Mouse (Mus musculus): ENCODE measurements at regions not wholly inside any gene's neighbourhood (a gene's known extent, or its start where the extent isn't known, plus 50 kb on each side); places are given as distances from the start of the nearest gene placed in this dataset.
"Not testable (repeated sequence)": the region's sequence is repeated elsewhere in the genome, so short reads cannot be mapped to it uniquely, and the experiment has no call there.

DNA sequence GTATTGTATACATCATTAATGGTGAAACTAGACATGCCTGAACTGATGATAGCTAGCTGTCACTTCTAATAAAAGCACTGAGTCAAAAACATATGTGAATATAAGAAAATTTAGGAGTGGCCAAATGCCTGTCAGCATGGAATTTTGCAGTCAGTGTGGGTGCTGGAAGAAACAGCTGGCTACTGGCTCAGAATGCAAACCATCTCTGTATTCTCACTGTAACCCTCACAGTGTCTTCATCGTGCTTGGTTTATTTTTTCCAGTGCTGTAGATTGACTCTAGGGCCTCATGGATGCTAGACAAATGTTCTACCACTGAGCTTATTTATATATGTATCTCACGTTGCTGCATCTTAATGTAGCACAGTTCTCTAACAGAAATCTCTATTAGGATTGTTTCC is 157.4 kb downstream of the Trib2 start:
- DNase-seq (ENCODE audit: low spot score in 2 of 2): no peak
- intact Hi-C loops (cut with DNase I): no loop called here

DNA sequence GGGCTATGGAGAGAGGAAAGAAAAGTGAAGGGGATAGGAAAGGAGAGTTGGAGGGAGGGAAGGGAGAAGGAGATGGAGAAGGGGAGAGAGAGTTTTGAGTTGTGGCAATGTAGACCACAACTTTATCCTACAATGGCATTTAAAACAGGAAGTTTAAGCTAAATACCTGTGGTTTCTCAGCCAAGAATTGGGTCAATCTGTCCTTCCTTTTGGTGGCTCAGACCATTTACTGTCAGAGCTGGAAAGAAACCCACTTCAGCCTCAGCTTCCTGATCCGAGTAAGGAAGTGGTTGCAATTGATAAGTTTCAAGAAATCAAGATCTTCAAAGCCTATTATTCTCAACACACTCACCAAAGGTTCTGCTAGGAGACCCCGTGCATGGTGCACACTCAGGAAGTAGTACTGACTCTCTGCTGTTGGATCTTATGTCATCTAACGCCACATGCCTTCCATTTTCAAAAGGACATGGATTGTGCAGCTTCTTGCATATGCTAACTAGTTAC is 158.9 kb downstream of the Trib2 start:
- intact Hi-C loops (cut with DNase I): no loop called here

DNA sequence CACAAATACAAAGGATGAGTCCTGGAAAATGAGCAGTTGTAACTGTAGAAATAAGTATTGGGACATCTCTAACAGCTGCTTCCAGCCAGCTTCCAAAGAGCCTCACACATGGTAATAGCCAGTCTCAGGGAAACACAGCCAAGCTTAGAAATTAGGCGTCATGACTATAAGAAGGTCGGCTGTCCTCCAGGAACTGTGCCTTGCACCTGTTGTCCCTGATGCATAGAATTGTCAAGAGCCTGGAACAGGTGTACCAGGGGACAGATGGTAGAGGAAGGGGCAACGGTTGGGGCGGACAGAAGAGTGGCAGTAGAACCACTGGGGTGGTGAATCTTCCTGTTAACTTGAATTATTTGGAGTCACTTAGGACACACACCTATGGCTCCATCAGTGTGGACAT is 162.1 kb downstream of the Trib2 start:
- intact Hi-C loops (cut with DNase I): no loop called here
- DNase-seq (ENCODE audit: low spot score in 2 of 2): no peak

More for the DNA sequence above, 158.9 kb downstream of the Trib2 start:
- no peak for DNase-seq (ENCODE audit: low spot score in 2 of 2)

DNA sequence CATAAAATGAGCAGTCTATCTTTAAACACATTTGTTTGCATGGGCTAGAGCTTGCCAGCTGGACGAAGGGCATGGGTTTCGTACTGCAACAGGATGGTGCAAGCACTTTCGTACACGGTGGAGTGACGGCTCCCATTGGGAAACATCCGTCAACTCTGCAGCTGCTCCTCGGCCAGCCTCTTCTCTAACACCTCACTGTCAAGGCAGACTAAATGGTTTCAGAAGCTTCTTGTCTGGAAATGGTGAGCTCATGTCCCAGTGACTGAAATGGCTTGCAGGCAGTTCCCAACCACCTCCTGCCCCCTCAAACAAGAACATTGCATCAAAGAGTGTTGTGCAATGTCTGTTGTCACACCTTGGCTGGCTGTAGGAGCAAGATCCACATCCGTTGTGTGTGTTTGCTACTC is 163.4 kb downstream of the Trib2 start:
- intact Hi-C loops (cut with DNase I): no loop called here
- no peak for DNase-seq (ENCODE audit: low spot score in 2 of 2)

DNA sequence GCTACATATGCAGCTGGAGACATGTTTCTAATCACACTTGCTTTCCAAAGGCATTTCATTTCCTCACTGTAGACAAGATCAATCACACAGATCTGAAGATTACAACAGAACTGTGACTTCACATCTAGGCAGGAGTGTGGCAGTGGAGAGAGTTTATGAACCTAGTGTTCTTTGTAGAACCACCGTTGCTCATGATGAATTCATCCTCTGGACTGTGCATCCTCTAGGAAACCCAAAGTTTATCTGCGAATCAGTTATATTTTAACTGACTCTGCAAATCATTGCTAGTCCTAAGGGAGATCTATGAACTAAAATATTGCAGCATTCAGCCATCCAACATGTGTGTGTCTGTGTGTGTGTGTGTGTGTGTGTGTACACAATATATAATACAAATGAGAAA is 165.4 kb downstream of the Trib2 start:
- DNase-seq (ENCODE audit: low spot score in 2 of 2): no peak
- intact Hi-C loops (cut with DNase I): no loop called here

DNA sequence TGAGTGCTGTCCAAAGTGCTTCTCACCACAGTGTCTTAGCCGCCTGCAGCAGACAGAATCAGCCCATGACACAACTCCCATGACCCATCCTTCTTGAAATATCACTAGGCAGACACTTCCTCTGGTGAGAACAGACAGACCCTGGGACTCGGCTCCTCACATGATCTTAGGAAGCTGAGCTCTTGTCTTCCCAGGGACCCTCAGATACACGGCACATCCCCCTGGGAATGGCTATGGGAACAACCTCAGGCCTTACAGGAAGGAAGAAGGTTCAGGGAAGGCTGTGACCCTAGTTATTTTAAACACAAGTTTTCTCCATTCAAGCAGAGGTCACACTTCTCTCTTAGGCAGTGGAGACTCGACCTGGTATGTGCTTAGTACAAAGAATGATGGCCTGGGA is 166.8 kb downstream of the Trib2 start:
- DNase-seq (ENCODE audit: low spot score in 2 of 2): no peak
- intact Hi-C loops (cut with DNase I): no loop called here

DNA sequence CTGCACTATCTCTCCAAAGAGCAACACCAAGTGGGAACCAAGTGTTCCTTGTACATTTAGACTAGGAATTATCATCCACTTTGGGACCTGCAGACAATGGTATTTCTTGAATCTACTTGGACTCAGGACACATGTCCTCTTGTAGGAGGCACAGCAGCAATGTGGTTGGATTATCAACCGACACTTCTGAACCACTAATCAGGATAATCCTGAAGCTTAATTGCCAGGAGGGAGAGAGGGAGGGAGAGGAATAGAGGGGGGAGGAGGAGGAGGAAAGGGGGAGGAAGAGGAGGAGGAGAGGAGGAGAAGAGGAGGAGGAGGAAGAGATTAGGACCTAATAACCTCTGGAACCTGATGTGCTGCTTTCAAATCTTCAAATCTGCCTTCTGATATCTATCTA is 167.5 kb downstream of the Trib2 start:
- no peak for DNase-seq (ENCODE audit: low spot score in 2 of 2)
- intact Hi-C loops (cut with DNase I): no loop called here

DNA sequence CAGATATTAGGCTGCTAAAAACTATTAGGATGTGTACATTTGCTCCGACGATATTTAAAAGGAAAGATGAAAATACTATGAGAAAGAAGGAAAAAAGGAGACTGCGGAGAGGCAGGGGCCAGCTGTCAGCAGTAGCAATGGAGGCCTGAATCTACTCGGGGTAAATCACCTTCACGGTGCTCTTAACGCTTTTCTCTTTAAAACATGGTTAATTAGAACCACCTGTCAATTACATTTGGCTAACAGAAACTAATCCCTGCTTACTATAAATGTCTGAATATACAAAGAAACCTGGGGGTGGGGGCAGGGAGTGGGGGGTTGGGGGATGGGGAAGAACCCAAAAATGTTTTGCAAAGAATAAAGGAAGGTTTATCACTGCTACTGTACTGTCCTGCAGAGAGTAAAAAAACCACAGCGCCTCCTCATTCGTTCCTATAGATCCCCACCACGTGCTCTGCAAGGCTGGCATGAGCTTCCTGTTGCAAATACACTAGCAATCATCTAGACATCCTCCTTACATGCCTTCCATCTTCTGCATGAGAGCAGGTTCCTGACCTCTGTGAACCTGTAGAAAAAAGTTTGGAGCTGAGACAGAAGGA is 172.5 kb downstream of the Trib2 start:
- no peak for DNase-seq (ENCODE audit: low spot score in 2 of 2)
- intact Hi-C loops (cut with DNase I): no loop called here

DNA sequence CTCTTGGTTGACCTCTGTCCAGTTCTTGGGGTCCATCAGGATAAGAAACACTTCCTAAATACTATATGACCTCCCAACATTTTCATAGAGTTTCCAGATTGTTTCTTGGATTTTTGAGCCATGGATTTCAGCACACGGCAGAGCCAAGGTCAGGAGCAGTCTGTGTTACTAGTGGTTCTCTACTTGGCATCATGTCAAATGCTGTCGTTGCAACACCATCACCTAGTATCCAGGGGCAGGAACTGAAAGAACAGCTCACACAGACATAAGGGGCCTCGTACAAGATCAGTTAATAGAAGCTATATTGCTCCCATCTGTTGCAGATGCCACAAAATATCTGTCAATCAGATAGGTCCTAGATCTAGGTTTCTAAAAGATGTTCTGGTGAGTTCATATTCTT is 173.1 kb downstream of the Trib2 start:
- DNase-seq (ENCODE audit: low spot score in 2 of 2): no peak
- intact Hi-C loops (cut with DNase I): no loop called here

DNA sequence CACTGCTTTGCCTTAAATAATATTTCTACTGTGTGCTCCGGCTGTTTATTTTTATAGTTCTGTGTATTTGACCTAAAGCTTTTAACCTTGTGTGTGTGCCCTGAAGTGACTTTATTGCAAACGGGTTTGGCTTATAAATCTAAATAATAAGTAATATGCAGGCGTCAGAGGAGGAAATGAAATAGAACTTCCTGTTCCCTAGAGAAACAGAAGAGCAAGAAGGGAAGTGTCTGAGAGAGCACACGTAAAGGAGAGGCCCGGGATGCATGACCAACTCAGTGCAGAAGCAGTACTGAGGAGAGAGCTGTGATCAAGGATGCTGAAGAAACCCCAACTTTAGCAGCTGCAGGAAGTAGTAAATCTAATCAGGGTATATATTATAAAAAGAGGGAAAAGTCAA is 176.4 kb downstream of the Trib2 start:
- intact Hi-C loops (cut with DNase I): no loop called here
- no peak for DNase-seq (ENCODE audit: low spot score in 2 of 2)

DNA sequence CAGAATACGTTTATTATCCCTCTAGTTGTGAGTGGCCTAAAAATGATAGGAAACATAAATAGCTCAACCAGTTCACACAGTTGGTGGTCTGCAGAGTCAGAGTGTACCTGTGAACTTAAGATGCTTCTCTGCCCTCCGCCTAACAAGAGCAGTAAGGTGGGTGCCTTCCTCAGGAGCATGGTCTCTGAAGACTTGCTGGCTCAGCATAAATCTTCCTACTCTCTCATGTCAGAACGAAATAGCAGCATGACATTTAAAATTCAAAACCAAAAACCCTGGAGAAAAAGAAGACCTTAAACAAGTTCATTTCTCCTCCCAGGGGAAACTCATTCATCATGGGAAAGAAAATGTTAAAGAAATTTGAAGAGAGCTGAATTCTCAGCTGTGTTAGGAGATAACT is 186.8 kb downstream of the Trib2 start:
- DNase-seq (ENCODE audit: low spot score in 2 of 2): no peak
- intact Hi-C loops (cut with DNase I): no loop called here

DNA sequence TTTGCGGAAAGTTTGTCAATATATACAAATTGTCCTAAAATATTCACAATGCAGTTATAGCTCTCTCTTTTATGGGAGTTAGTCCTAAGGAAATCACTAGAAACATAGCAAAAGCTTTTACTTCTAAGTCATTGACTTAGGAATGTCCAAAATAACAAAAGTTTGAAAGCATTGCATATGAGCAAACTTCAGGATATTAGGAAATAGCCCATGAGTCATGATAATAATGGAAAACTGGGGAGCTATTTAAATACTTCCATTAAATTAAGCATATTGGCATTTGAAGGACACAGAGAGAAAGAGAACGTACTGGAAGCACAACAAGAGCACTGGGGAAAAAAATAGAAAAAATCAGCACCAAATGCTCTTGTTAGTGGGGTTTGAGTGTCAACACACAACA is 197.2 kb downstream of the Trib2 start:
- intact Hi-C loops (cut with DNase I): no loop called here
- no peak for DNase-seq (ENCODE audit: low spot score in 2 of 2)

DNA sequence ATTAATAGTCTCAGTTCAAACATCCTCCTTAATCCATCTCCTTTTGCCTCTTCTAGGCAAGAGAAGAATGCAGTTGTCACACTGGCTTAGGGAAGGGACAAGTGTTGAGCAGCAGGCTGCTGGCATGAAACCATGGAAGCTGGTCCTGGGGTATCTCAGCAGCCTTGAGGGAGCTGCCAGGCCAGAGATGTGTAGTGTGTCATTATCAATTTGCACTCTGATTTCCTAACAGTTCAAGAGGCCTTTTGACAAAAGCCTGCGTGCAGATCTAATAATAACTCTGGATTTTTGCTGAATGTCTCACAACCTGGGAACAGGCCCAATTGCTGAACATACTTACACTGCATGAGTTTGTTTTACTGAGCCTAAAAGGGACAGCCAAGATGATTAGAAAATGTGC is 199.4 kb downstream of the Trib2 start:
- intact Hi-C loops (cut with DNase I): no loop called here
- DNase-seq (ENCODE audit: low spot score in 2 of 2): peak in 1 of 2 experiments; percentile 9

DNA sequence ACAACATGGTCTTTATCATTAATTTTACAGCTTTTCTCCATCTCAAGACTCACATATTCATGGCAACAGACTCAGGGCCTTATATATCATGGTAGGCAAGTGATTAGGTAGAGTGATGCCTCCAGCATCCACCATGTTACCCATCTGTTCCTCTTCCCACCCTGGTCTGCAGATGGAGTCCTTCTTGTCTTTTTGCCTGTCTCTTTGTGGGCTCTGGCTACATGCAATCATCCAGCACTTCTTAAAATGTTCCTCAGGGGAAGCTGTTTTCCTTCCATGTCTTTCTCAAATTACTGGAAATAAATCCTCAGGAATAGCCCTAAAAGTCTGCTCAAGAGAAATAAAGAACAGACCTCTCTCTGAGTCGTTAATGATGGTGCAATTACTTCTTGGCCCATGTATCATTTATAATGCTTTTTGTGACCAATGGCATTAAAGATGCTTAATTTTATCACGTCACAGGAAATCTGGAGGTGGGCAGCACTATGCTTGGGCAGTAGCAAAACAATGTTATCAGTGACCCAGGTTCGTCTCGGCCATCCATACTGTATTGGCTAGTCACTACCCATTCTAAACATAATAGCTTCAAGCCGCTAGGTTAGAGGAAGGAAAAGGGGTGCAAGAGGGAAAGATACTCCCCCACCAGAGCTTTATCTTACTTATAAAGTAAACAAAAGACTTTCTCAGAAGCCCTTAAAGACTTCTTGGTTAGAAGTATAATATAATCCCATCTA is 204.7 kb downstream of the Trib2 start:
- intact Hi-C loops (cut with DNase I): no loop called here
- no peak for DNase-seq (ENCODE audit: low spot score in 2 of 2)

DNA sequence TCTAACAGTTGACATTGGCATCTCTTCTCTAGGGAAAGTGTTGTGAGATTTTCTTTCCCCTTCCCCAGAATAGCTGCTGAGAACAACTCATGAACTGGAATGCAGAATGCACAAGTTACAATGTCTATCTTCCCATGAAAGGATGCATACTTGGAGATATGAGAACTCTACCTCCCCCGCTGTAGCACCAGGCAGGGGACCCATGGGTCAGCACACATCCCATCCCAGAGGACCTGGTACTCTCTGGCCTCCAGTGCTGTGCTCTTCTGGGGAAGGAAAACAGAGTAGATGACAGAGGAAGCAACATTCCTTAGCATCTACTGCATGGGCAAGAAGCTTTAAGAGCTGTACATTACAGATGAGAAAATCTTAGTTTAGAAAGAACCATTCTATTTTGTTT is 209.6 kb downstream of the Trib2 start:
- DNase-seq (ENCODE audit: low spot score in 2 of 2): no peak
- intact Hi-C loops (cut with DNase I): loop anchor here (1.0 to 10.0 kb wide), 5 partner anchors 70 to 904 kb away; partner anchors contain the start of gene Trib2

DNA sequence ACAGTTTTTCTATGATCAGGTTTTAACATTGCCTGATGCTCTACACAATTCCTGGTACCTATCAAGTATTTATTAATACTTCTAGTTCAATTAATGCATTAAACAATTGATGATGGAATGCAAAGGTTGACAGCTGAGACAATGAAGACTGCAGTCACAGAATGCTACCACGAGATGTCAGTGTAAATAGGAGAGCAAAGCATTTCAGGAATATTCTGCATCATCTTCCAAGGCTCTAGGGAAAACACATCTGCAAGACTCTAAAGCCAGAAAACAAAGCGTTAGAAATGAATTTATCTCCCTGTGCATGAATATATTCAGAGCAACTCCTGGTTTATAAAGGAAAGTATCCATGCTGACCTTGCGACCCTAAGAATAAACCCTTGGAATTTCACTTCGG is 210.6 kb downstream of the Trib2 start:
- intact Hi-C loops (cut with DNase I): loop anchor here (1.0 to 10.0 kb wide), 5 partner anchors 69 to 927 kb away; no protein-coding TSS in a partner anchor
- peak; percentile 30 to 55 for DNase-seq (ENCODE audit: low spot score in 2 of 2)

DNA sequence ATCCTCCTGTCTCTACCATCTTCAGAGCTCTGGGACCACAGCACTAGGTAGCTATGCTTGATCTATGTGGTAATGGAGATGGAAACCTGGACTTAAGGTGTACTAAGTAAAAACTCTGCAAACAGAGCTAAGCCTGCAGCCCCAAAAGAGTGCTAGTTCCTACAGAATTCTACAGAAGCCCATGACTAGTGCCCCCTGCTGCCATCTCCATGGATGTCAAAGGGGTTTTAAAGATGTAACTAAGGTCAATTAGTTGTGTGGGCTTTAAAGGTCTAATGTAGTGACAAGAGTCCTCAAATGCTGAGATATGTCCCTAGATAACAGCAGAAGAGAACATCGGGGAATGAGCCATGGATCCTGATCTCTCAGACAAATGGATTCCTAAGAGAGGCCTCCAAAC is 212.1 kb downstream of the Trib2 start:
- intact Hi-C loops (cut with DNase I): loop anchor here (5.0 to 10.0 kb wide), 3 partner anchors 67 to 410 kb away; no protein-coding TSS in a partner anchor
- no peak for DNase-seq (ENCODE audit: low spot score in 2 of 2)

DNA sequence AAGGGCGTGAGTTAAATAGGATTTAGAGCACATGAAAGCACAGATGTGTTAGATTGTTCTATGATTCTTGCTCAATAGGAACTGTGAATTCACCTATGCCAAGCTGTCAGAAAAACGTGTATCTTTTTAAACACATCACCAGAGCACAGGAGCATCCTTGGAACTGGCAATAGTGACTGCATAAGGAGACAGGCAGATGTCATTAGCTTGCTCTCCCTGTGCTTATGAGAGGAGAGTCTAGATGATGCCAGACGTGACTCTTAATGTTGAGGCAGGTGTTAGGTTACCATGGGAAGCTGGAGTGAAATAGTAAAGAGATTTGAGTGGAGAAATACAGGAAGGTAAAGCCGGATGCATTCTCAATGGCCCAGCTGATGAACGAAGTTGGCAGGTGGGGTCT is 212.8 kb downstream of the Trib2 start:
- no peak for DNase-seq (ENCODE audit: low spot score in 2 of 2)
- intact Hi-C loops (cut with DNase I): loop anchor here (10.0 kb wide), 1 partner anchor 411 kb away; no protein-coding TSS in a partner anchor

DNA sequence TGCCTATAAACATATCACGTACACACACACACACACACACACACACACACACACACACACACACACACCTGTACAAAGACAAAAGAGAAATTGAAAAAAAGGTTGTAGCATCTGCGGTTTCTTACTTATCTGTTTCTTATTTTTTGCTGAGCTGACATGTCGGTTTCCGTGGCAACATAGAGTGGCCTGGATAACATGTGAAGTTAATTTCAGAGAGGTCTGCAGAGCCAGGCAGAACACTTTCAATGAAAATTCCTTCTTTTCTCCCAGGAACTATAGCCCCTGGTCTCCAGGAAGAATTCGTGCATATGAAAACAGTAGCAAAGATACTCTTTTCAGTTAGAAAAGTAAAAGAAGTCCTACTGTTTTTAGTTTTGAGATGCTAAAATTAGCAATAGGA is 213.4 kb downstream of the Trib2 start:
- intact Hi-C loops (cut with DNase I): loop anchor here (10.0 kb wide), 1 partner anchor 411 kb away; no protein-coding TSS in a partner anchor

DNA sequence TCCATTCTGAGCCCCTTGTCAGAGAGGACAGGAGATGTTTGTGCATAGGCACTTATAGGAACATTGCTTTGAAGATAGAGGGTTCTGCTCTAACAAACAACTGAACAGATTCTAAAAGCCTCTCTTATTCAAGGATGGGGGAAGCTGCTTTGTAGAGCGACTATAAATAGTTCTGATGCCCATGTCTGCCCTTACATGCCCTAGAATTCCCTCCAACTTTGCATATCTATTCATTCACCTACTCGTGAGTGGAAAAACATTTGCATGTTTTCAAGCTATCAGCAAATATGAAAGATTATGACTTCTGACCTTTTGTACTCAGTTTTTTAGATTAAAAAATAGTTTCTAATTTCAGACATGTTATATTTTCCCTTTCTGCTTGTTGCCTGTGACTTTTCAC is 222.0 kb downstream of the Trib2 start:
- DNase-seq (ENCODE audit: low spot score in 2 of 2): no peak
- intact Hi-C loops (cut with DNase I): no loop called here

More for the DNA sequence above, 213.4 kb downstream of the Trib2 start:
- no peak for DNase-seq (ENCODE audit: low spot score in 2 of 2)

DNA sequence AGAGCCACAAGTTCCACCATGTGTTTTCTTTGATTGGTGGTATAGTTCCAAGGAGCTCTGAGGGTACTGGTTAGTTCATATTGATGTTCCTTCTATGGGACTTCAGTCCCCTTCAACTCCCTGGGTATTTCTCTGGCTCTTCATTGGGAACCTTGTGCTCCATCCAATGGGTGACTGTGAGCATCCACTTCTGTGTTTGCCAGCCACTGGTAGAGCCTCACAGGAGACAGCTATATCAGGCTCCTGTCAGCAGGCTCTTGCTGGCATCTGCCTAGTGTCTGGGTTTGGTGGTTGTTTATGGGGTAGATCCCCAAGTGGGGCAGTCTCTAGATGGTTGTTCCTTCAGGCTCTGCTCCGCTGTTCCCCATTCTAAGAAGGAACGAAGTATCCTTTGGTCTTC is 228.9 kb downstream of the Trib2 start:
- DNase-seq (ENCODE audit: low spot score in 2 of 2); intact Hi-C loops (cut with DNase I): not testable (repeated sequence)
